Mouse (Mus musculus): Measurements from ENCODE around the gene Rgl1. TPM values are rescaled to one million over a fixed set of nuclear protein-coding genes. Genes with fewer than 3 reads are reported as not detected.
A peak's percentile ranks its signal among the peaks of the same experiment; 100 is the strongest.

Rgl1 gene
- total and polyA plus RNA-seq, 2 experiments from 2014 or later, result 22.5 to 27.8 TPM

DNA sequence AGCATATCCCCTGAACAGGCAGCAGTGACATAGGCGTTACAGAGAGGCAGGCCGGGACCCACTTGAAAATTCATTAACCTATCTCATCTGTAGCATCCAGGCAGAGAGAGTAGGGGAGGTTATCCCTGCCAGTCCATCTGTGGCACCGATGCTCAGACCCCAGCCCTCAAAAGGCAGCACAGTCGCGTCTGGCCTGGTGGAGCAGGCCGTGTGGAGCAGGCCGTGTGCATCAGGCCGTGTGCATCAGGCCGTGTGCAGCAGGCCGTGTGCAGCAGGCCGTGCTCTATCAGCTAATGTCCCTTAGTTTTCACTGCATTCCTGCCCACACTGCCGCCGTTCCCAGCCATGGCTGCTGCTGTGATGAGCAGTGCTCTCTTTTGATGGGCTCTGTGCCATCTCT lies 229.0 kb downstream of the Rgl1 start:
- H3K4me2 ChIP-seq (ENCODE audit: low read depth), result no peak overlapping the region
- peak; percentile 10; the same call in 1 of the 2 replicates for ATAC-seq

GRCm38 (mm10) chr1:152536416-152537018 lies 229.6 kb downstream of the Rgl1 start:
- Histone ChIP-seq H3K4me1 (ENCODE audit: insufficient read depth) (no peaks in the 10 kb centered on the region), H3K4me3 (ENCODE audit: low read depth, low read length) (no peak overlapping the region), H3K36me3 (ENCODE audit: insufficient read depth) (peaks cover 19% of the 10 kb centered on the region), H3K4me2 (ENCODE audit: low read depth) (no peak overlapping the region), H3K27ac (ENCODE audit: low read depth, low read length) (no peak overlapping the region), H3K9me3 (ENCODE audit: low read length) (no peaks in the 10 kb centered on the region), H3K27me3 (ENCODE audit: insufficient read depth, low read length) (no peaks in the 10 kb centered on the region), H3K9ac (no peak overlapping the region)
- TF ChIP-seq CTCF (IDR thresholded peaks at IDR 0.05; ENCODE audit: low read depth), result no peak
- DNase-seq (no peak), ATAC-seq (peak; percentile 58; the same call in 1 of the 2 replicates)
- WGBS, result 57% methylated on average over 16 of the region's 16 CpGs

More for the DNA sequence above, 229.0 kb downstream of the Rgl1 start:
- no peaks in the 10 kb centered on the region for H3K4me1 ChIP-seq (ENCODE audit: insufficient read depth)
- DNase-seq, result no peak
- H3K36me3 ChIP-seq (ENCODE audit: insufficient read depth), result peaks cover 24% of the 10 kb centered on the region
- TF ChIP-seq CTCF (IDR thresholded peaks at IDR 0.05; ENCODE audit: low read depth), result no peak
- no peaks in the 10 kb centered on the region for H3K27me3 ChIP-seq (ENCODE audit: insufficient read depth, low read length)
- H3K9me3 ChIP-seq (ENCODE audit: low read length), result no peaks in the 10 kb centered on the region
- no peak overlapping the region for H3K27ac ChIP-seq (ENCODE audit: low read depth, low read length)
- no peak overlapping the region for H3K4me3 ChIP-seq (ENCODE audit: low read depth, low read length)
- WGBS, result 79% methylated on average over 13 of the region's 13 CpGs
- H3K9ac ChIP-seq, result no peak overlapping the region

- no peak overlapping the region for H3K9ac ChIP-seq
- no peak overlapping the region for H3K4me3 ChIP-seq (ENCODE audit: low read depth, low read length)
- peaks cover 27% of the 10 kb centered on the region for H3K36me3 ChIP-seq (ENCODE audit: insufficient read depth)
- H3K9me3 ChIP-seq (ENCODE audit: low read length), result no peaks in the 10 kb centered on the region
- TF ChIP-seq CTCF (IDR thresholded peaks at IDR 0.05; ENCODE audit: low read depth), result no peak
- no peak for ATAC-seq
- no peaks in the 10 kb centered on the region for H3K4me1 ChIP-seq (ENCODE audit: insufficient read depth)
- no peak for DNase-seq
- H3K27ac ChIP-seq (ENCODE audit: low read depth, low read length), result no peak overlapping the region
- 90% methylated on average over 7 of the region's 7 CpGs for WGBS
- no peak overlapping the region for H3K4me2 ChIP-seq (ENCODE audit: low read depth)
- no peaks in the 10 kb centered on the region for H3K27me3 ChIP-seq (ENCODE audit: insufficient read depth, low read length)
Observed at GRCm38 (mm10) chr1:152534531-152534930, 231.6 kb downstream of the Rgl1 start.

GRCm38 (mm10) chr1:152531498-152531897 lies 234.7 kb downstream of the Rgl1 start:
- ATAC-seq (no peak), DNase-seq (no peak)
- Histone ChIP-seq H3K36me3 (ENCODE audit: insufficient read depth) (peaks cover 15% of the 10 kb centered on the region), H3K4me3 (ENCODE audit: low read depth, low read length) (no peak overlapping the region), H3K9me3 (ENCODE audit: low read length) (no peaks in the 10 kb centered on the region), H3K27ac (ENCODE audit: low read depth, low read length) (no peak overlapping the region), H3K27me3 (ENCODE audit: insufficient read depth, low read length) (no peaks in the 10 kb centered on the region), H3K9ac (no peak overlapping the region), H3K4me2 (ENCODE audit: low read depth) (no peak overlapping the region), H3K4me1 (ENCODE audit: insufficient read depth) (no peaks in the 10 kb centered on the region)
- TF ChIP-seq CTCF (IDR thresholded peaks at IDR 0.05; ENCODE audit: low read depth), result no peak; the same call in 1 of the 2 replicates
- WGBS, result 70% methylated on average over 15 of the region's 15 CpGs

DNA sequence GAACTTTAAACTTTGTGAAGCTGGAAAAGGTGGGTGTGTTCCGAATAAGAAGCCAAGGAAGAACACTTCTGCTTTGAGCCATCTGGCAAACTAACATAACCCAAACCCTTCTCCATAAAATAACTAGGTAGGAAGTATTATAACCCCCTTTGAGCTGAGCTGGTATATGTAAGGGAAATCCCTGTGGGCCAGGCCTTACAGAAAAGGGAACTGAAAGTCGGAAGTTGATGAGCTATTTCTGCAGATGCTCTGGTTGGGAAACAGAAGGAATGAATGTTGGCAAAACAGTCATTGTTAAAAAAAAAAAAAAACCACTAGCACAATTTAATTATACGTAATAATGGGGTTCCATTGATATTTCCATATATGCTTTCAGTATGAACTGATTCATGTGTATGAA lies 237.4 kb downstream of the Rgl1 start:
- TF ChIP-seq CTCF (IDR thresholded peaks at IDR 0.05; ENCODE audit: low read depth), result no peak
- peaks cover 17% of the 10 kb centered on the region for H3K36me3 ChIP-seq (ENCODE audit: insufficient read depth)
- H3K9me3 ChIP-seq (ENCODE audit: low read length), result no peaks in the 10 kb centered on the region
- DNase-seq (no peak), ATAC-seq (no peak)
- no peak overlapping the region for H3K4me2 ChIP-seq (ENCODE audit: low read depth)
- H3K27ac ChIP-seq (ENCODE audit: low read depth, low read length), result no peak overlapping the region
- H3K4me1 ChIP-seq (ENCODE audit: insufficient read depth), result no peaks in the 10 kb centered on the region
- no peaks in the 10 kb centered on the region for H3K27me3 ChIP-seq (ENCODE audit: insufficient read depth, low read length)
- H3K4me3 ChIP-seq (ENCODE audit: low read depth, low read length), result no peak overlapping the region
- 88% methylated on average over 3 of the region's 3 CpGs for WGBS
- H3K9ac ChIP-seq, result no peak overlapping the region

GRCm38 (mm10) chr1:152528214-152528613 lies 237.9 kb downstream of the Rgl1 start:
- peaks cover 17% of the 10 kb centered on the region for H3K36me3 ChIP-seq (ENCODE audit: insufficient read depth)
- H3K4me2 ChIP-seq (ENCODE audit: low read depth), result no peak overlapping the region
- H3K27ac ChIP-seq (ENCODE audit: low read depth, low read length), result no peak overlapping the region
- no peak for DNase-seq
- TF ChIP-seq CTCF (IDR thresholded peaks at IDR 0.05; ENCODE audit: low read depth), result no peak
- H3K9ac ChIP-seq, result no peak overlapping the region
- H3K4me3 ChIP-seq (ENCODE audit: low read depth, low read length), result no peak overlapping the region
- no peak for ATAC-seq
- WGBS, result 81% methylated on average over 6 of the region's 6 CpGs
- H3K9me3 ChIP-seq (ENCODE audit: low read length), result no peaks in the 10 kb centered on the region
- H3K4me1 ChIP-seq (ENCODE audit: insufficient read depth), result no peaks in the 10 kb centered on the region
- H3K27me3 ChIP-seq (ENCODE audit: insufficient read depth, low read length), result no peaks in the 10 kb centered on the region

GRCm38 (mm10) chr1:152526154-152526553 lies 240.0 kb downstream of the Rgl1 start:
- no peak overlapping the region for H3K27ac ChIP-seq (ENCODE audit: low read depth, low read length)
- no peak for ATAC-seq
- H3K9me3 ChIP-seq (ENCODE audit: low read length), result no peaks in the 10 kb centered on the region
- no peaks in the 10 kb centered on the region for H3K4me1 ChIP-seq (ENCODE audit: insufficient read depth)
- no peak for TF ChIP-seq CTCF (IDR thresholded peaks at IDR 0.05; ENCODE audit: low read depth)
- peaks cover 19% of the 10 kb centered on the region for H3K36me3 ChIP-seq (ENCODE audit: insufficient read depth)
- H3K4me2 ChIP-seq (ENCODE audit: low read depth), result no peak overlapping the region
- no peak for DNase-seq
- H3K9ac ChIP-seq, result no peak overlapping the region
- H3K4me3 ChIP-seq (ENCODE audit: low read depth, low read length), result no peak overlapping the region
- 77% methylated on average over 9 of the region's 9 CpGs for WGBS
- H3K27me3 ChIP-seq (ENCODE audit: insufficient read depth, low read length), result no peaks in the 10 kb centered on the region

All from forebrain, postnatal 0 days (tissue).